Mouse (Mus musculus) stomach, embryonic 16.5 days (tissue): ENCODE data around the gene Trmt6. TPM values are rescaled to one million over a fixed set of nuclear protein-coding genes. Genes with fewer than 3 reads are reported as not detected.

Source experiments
- ATAC-seq: fragments of 200-750 bp; cut with Nextera tagmentation; 2 replicates; pipeline ENCODE4 v1.8.0; 2017; ENCODE audit warnings: moderate number of reproducible peaks, moderate TSS enrichment; ENCODE audit not compliant: insufficient read depth, low FRiP score
- H3K27ac ChIP-seq: fragments of 300-500 bp; sonication (generic); 2 replicates; pipeline ENCODE4 v1.5.1; 2014; ENCODE audit warnings: low read length
- H3K27me3 ChIP-seq: fragments of 300-500 bp; sonication (generic); 2 replicates; pipeline ENCODE4 v1.6.1; 2014; ENCODE audit warnings: low read length, control low read depth, mixed read lengths; ENCODE audit not compliant: control insufficient read depth, insufficient read depth
- H3K36me3 ChIP-seq: fragments of 300-500 bp; sonication (generic); 2 replicates; pipeline ENCODE4 v1.6.1; 2014; ENCODE audit warnings: low read length; ENCODE audit not compliant: control insufficient read depth, insufficient read depth
- H3K4me1 ChIP-seq: fragments of 300-500 bp; sonication (generic); 2 replicates; pipeline ENCODE4 v1.6.1; 2014; ENCODE audit warnings: low read length, control low read depth, mixed read lengths; ENCODE audit not compliant: control insufficient read depth, insufficient read depth
- H3K4me2 ChIP-seq: fragments of 300-500 bp; sonication (generic); 2 replicates; pipeline ENCODE4 v1.6.1; 2014; ENCODE audit warnings: low read depth, low read length, mixed read lengths
- H3K4me3 ChIP-seq: fragments of 300-500 bp; sonication (generic); replicated peaks from 2 replicates; pipeline ENCODE4 v1.5.1; 2014; ENCODE audit warnings: mild to moderate bottlenecking, low read length
- H3K9ac ChIP-seq: fragments of 300-500 bp; sonication (generic); 2 replicates; pipeline ENCODE4 v1.6.1; 2014; ENCODE audit warnings: low read length
- H3K9me3 ChIP-seq: fragments of 300-500 bp; sonication (generic); replicated peaks from 2 replicates; pipeline ENCODE4 v1.6.1; 2016; ENCODE audit warnings: low read length, control low read depth; ENCODE audit not compliant: control insufficient read depth
- WGBS: fragments of 180-500 bp; shearing (Covaris S2); extraction: QIAGEN DNeasy Blood & Tissue Kit; methylation state at CpG from one replicate; pipeline ENCODE4 v1.1.7; 2014; 5-methylcytosine and 5-hydroxymethylcytosine counted together
- polyA plus RNA-seq: library from polyadenylated mRNA; unstranded; fragments of >200 nt; fragmentation: Nextera tagmentation; extraction: Ambion mirVana; gene quantifications from 2 replicates; pipeline ENCODE4 v1.2.1, GENCODE M21; 2015

The Trmt6 gene
- polyA plus RNA-seq: 19.6 and 22.9 TPM in 2 replicates

DNA sequence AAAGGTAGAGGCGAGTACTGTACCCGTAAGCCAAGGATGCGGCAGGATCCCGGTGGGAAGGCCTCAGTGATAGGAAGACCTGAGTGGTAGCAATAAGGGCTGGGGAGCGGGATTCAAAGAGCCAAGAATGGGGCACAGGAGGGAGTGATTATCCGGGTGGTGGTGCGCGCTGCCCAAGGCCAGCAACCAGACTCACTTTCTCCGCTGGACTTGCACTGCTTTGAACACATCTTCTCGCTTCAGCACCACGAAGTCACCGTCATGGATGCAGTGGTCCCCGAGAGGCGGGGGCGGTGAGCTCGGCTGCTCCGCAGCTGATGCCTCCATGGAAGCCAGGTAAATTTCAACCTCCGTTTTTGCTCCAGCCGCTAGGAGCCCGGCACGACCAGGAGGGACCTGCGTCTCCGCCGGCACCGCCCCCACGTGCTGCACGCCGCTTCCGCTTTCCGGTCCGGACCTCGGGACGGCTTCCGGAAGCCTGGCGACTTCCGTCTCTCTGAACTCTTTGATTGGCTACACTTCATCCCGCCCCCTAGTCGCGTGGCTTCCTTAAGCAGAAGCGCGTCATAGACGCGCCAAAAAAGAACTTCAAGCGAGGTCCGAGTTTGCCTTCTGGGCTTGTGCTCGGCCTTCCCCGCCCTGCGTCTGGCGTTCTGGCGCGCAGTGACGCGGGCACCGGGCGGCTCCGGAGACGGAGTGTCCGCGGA lies at the start of gene Trmt6, which contains the start of gene Mcm8:
Gene Trmt6 (minus strand): TSS at position 448 of the 707 bp plus-strand sequence.
Gene Mcm8 (plus strand): TSS at position 534 of the 707 bp plus-strand sequence.
- under 1% methylated on average over 59 of the region's 59 CpGs for WGBS
- Histone ChIP-seq H3K27me3 (no peaks in the 10 kb centered on the region), H3K4me3 (peak within 1 kb of the TSS; percentile 87), H3K9me3 (no peaks in the 10 kb centered on the region), H3K9ac (peak within 1 kb of the TSS; percentile 89), H3K36me3 (no peaks in the 10 kb centered on the region), H3K27ac (peak within 1 kb of the TSS; percentile 77), H3K4me2 (peak within 1 kb of the TSS; percentile 82), H3K4me1 (peaks cover 8% of the 10 kb centered on the region)
- ATAC-seq: peak; percentile 100

DNA sequence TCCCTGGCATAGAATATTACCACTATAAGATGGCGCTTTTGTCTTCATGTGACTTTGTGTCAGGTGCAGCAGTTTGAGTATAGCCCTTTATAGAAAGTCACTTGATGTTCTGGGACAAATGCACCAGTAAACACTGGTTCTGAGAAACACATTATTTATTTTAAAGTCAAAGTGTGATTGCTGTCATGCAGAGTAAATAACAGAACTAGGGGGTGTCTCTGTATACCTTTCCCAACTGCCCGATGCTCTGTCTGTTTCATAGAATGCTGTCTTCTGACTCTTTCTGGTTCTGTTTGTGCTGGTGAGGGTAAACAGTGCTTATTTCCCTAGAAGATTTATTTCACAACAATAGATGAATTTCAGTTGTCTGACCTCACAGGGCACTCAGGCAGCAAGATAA lies 47.5 kb upstream of the Trmt6 start:
- H3K4me2 ChIP-seq: no peak overlapping the region
- no peak overlapping the region for H3K27ac ChIP-seq
- H3K9me3 ChIP-seq: no peaks in the 10 kb centered on the region
- H3K27me3 ChIP-seq: no peaks in the 10 kb centered on the region
- H3K4me3 ChIP-seq: no peak overlapping the region
- H3K9ac ChIP-seq: no peak overlapping the region
- 94% methylated on average over 2 of the region's 2 CpGs for whole genome bisulfite sequencing
- no peak for ATAC-seq
- H3K4me1 ChIP-seq: no peaks in the 10 kb centered on the region
- peaks cover 8% of the 10 kb centered on the region; the same call in 1 of the 2 replicates for H3K36me3 ChIP-seq

DNA sequence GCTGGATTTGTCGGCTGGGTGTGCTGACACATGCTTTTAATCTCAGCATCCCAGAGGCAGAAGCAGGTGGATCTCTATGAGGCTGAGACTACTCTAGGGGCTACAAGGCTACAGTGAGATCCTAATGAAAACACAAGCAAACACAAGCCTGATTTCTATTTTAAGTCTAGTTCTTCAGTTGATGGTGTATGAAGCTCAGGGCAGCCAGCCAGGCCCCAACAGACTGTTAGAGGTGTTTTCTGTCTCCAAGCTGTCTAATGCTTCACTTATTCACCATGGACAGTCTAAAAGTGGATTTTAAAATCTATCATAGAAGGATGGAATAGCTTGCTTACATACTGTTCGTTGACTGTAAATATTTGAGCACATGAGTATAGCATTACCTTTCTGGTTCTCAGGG lies 45.6 kb upstream of the Trmt6 start:
- H3K4me1 ChIP-seq: no peaks in the 10 kb centered on the region
- H3K9me3 ChIP-seq: no peaks in the 10 kb centered on the region
- H3K4me2 ChIP-seq: no peak overlapping the region
- H3K27ac ChIP-seq: no peak overlapping the region
- ATAC-seq: no peak
- no peak overlapping the region for H3K4me3 ChIP-seq
- H3K27me3 ChIP-seq: no peaks in the 10 kb centered on the region
- peaks cover 7% of the 10 kb centered on the region; the same call in 1 of the 2 replicates for H3K36me3 ChIP-seq
- WGBS: 91% methylated on average over 2 of the region's 2 CpGs
- H3K9ac ChIP-seq: no peak overlapping the region

DNA sequence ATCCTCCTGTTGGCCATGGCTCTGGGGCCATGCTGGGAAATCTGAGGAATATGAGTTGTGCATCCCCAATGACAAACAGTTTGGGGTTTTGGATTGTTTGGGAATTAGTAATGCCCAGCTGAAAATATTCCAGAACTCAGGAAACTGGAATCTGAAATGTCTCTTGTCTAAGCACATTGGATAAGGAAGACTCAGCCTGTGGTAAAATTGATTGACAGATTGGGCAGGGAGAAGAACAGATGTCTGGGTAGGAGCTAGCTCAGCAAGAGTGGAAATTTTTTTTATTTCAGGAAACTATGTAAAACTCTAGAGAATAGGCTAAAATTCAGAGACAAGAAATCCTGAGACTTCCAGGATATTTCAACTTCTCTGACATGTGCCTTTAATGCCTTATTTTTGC lies 44.6 kb upstream of the Trmt6 start:
- H3K4me1 ChIP-seq: no peaks in the 10 kb centered on the region
- 0 out of 2 replicates have a peak, but pooled peaks cover 5% of the 10 kb centered on the region for H3K36me3 ChIP-seq
- no peak overlapping the region for H3K9ac ChIP-seq
- no peaks in the 10 kb centered on the region for H3K27me3 ChIP-seq
- H3K4me2 ChIP-seq: no peak overlapping the region
- no peak overlapping the region for H3K27ac ChIP-seq
- no peak for ATAC-seq
- H3K4me3 ChIP-seq: no peak overlapping the region
- no peaks in the 10 kb centered on the region for H3K9me3 ChIP-seq

DNA sequence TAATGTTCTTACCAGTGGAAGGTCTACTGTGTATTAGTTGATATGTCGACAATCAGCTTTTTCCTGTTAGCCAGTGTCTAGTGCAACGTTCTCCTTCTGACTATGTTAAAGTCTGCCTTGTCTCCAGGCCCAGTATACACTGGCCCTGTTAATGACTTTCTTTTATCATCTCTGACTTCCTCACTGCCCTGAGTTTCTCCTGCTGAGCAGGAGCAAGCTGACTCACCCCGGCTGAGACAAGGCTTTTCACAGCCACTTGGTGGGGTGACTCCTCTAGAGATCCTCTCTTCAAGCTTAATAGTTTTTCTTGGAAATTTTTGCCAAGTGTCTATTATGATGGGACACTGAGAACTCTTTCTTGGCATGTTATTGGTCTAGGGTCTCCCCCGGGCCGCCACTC lies 40.5 kb upstream of the Trmt6 start:
- Histone ChIP-seq H3K9ac (no peak overlapping the region; the same call in 1 of the 2 replicates), H3K36me3 (no peaks in the 10 kb centered on the region), H3K27me3 (no peaks in the 10 kb centered on the region), H3K27ac (no peak overlapping the region), H3K4me3 (no peak overlapping the region), H3K4me1 (no peaks in the 10 kb centered on the region), H3K9me3 (no peaks in the 10 kb centered on the region), H3K4me2 (no peak overlapping the region)
- ATAC-seq: no peak
- WGBS: 80% methylated on average over 5 of the region's 5 CpGs

DNA sequence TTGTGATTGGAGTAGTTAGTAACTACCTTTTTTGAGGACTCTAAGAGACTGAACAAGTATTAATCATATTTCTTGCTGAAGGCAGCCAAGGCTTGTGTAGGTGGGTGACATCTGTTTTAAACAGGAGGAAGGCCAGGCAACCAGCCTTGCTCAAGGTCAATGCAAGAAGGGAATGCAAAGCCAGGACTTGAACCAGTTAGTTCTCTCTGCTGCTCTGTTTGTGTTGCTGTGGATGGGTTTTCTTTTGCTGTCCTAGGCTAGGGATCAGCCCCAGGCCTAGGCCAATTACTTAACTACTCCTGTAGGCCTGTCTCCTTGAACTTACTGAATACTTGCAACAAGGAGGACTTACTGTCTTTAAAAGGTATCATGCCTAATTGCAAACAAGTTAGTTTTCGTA lies 37.2 kb upstream of the Trmt6 start:
- H3K4me2 ChIP-seq: no peak overlapping the region
- no peaks in the 10 kb centered on the region for H3K36me3 ChIP-seq
- peaks cover under 1% of the 10 kb centered on the region for H3K4me1 ChIP-seq
- no peak overlapping the region for H3K9ac ChIP-seq
- WGBS: 94% methylated on average over 1 of the region's 1 CpGs
- H3K9me3 ChIP-seq: no peaks in the 10 kb centered on the region
- ATAC-seq: no peak
- no peaks in the 10 kb centered on the region for H3K27me3 ChIP-seq
- no peak overlapping the region for H3K4me3 ChIP-seq
- H3K27ac ChIP-seq: no peak overlapping the region

DNA sequence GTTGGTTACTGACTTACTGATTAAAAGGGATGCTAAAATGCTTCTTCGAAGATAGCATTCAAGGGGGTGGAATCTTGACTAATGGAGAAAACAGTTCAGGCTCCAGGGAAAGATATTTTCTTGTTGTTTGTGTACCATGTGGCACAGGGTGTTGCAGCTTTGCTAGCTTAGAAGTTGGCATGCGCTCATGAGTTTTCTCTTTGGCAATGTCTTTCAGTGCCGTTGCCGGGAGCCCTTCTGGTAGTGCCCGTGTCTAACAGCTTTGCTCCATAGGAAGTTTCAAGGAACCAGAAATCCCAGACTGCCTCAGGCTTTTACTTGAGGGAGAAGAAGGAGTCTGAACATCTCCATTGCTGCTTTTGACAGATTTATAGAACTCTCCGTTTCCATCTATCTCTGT lies 33.3 kb upstream of the Trmt6 start:
- WGBS: 94% methylated on average over 6 of the region's 6 CpGs
- no peak overlapping the region for H3K4me3 ChIP-seq
- H3K4me2 ChIP-seq: no peak overlapping the region
- H3K36me3 ChIP-seq: no peaks in the 10 kb centered on the region
- H3K9ac ChIP-seq: no peak overlapping the region
- H3K27me3 ChIP-seq: no peaks in the 10 kb centered on the region
- H3K9me3 ChIP-seq: no peaks in the 10 kb centered on the region
- peaks cover 8% of the 10 kb centered on the region for H3K4me1 ChIP-seq
- no peak for ATAC-seq
- no peak overlapping the region for H3K27ac ChIP-seq

DNA sequence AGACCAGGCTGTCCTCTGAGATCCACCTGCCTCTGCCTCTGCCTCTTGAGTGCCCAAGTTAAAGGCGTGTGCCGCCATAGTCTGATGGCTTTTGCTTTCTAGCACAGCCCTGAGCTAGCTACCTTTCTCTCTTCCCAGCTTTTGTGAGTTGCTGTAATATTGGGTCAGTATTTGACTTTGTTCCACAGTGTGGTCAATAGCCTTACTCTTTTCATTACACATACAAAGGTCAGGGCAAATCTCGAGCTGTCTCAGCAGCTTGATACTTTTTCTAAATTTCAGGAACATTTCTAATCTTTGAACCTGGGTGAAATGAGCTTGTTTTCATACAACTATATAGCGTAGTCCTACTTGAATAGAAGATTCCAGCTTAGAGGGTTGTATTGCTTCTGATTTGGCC lies 32.5 kb upstream of the Trmt6 start:
- 82% methylated on average over 4 of the region's 4 CpGs for WGBS
- Histone ChIP-seq H3K4me2 (peak overlapping the region; percentile 56; the same call in 1 of the 2 replicates), H3K9ac (no peak overlapping the region)

DNA sequence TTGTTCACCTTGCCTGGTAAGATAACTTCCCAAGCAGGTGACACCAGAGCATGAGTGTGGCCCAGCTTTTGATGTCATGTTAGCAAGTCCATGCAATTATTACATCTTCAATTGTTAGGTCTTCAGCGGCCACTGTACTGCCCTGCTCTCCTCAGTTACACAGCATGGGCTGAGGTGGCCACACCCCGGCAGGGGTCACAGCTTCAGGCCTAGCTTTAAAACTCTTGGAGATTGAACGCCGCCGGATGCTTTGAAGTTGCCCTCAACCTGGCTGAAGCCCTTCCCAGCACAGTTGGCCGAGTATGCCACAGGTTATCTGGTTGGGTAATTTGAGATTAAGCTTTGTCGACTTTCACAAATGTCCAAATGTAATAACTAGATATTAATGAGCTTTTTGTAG lies 31.7 kb upstream of the Trmt6 start:
- Histone ChIP-seq H3K27ac (no peak overlapping the region), H3K9ac (peak overlapping the region; percentile 94), H3K36me3 (no peaks in the 10 kb centered on the region), H3K4me3 (peak overlapping the region; percentile 97), H3K9me3 (no peaks in the 10 kb centered on the region), H3K4me2 (peak overlapping the region; percentile 56), H3K27me3 (no peaks in the 10 kb centered on the region), H3K4me1 (peaks cover 8% of the 10 kb centered on the region)
- no peak for ATAC-seq
- 23% methylated on average over 7 of the region's 7 CpGs for WGBS

More for the DNA sequence above, 32.5 kb upstream of the Trmt6 start:
- no peak for ATAC-seq
- Histone ChIP-seq H3K9me3 (no peaks in the 10 kb centered on the region), H3K4me1 (peaks cover 8% of the 10 kb centered on the region), H3K27ac (no peak overlapping the region), H3K27me3 (no peaks in the 10 kb centered on the region), H3K36me3 (no peaks in the 10 kb centered on the region), H3K4me3 (no peak overlapping the region)
